Mouse (Mus musculus) testis, postnatal 14 days (tissue): Measurements from ENCODE around the gene Cyp4f39.
A peak's percentile ranks its signal among the peaks of the same experiment; 100 is the strongest.
"Not testable (repeated sequence)": the region's sequence is repeated elsewhere in the genome, so short reads cannot be mapped to it uniquely, and the experiment has no call there.

Experiments
- DNase-seq: peaks from one replicate; pipeline ENCODE4 v3.0.0; 2021; ENCODE audit warnings: low spot score

Gene Cyp4f39

DNA sequence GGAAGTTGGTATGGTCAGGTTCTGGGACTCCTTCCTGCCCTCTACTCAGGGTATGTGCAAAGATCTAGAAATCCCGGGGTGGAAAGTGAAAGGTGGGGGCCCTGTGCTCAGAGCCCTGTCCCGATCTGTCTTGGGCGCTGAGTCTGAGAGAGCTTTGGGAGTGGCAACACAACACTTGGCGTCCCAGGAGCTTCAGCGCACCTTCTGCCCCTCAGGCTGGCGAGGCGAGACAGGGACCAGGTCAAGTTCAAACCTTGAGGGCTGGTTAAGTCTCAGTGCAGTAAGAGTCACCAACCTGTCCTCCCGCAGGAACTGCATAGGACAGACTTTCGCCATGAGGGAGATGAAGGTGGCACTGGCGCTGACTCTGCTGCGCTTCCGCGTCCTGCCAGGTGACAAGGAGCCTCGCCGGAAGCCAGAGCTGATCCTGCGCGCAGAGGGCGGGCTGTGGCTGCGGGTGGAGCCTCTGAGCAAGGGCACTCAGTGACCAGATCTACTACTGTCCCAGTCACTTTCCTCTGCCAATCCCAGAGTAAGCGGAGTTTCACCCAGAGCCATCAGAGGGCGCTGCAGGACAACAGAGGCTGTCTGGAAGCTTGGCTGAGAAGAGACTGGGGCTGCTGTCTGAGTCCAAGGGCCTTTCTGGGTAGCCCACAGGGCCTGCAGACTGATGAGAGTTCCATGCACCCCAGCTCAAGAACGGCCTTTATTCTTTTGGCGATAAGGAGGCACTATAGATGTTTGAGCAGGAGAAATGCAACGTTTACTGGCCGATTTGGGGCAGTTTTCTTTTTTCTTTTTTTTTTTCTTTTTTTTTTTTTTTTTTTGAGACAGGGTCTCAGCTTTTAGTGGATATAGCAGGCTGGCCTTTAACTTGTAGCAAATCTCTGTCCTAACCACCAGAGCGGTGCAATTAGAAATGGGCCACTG, 76.2 kb downstream of the Cyp4f39 start:
- DNase-seq: peak; percentile 84

- DNase-seq: not testable (repeated sequence)
Observed at GRCm38 (mm10) chr17:32532356-32532755, 79.8 kb downstream of the Cyp4f39 start.

GRCm38 (mm10) chr17:32534068-32534467, 81.5 kb downstream of the Cyp4f39 start:
- no peak for DNase-seq

GRCm38 (mm10) chr17:32536051-32536866, 83.7 kb downstream of the Cyp4f39 start, which contains the start of gene Cyp4f16:
TSS of gene Cyp4f16 (plus strand) at chr17:32536558.
- peak; percentile 59 for DNase-seq

DNA sequence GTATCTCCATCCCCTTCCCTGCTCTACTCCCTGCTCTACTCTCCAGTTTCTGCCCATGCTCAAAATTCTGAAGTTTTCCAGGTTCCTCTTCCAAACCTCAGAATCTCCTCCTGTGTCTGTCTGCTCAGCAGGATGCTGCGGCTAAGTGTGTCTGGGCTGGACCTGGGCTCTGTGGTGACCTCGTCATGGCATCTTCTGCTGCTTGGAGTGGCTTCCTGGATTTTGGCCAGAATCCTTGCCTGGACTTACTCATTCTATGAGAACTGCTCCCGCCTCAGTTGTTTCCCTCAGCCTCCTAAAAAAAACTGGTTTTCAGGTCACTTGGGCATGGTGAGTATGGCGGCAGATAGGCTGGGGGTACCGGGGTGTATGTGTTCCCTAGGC, 84.3 kb downstream of the Cyp4f39 start:
- no peak for DNase-seq
